Mouse (Mus musculus) heart, embryonic 13.5 days (tissue): ENCODE results near the gene Oscar. TPM values are rescaled to one million over a fixed set of nuclear protein-coding genes. Genes with fewer than 3 reads are reported as not detected.
A peak's percentile ranks its signal among the peaks of the same experiment; 100 is the strongest.

Experiments used
- ATAC-seq: fragments of 200-750 bp; cut with Nextera tagmentation; 2 replicates; pipeline ENCODE4 v1.8.0; 2017; ENCODE audit warnings: moderate TSS enrichment; ENCODE audit not compliant: insufficient number of reproducible peaks, low FRiP score, low TSS enrichment; ENCODE audit errors: extremely low read depth
- H3K27ac ChIP-seq: fragments of 300-500 bp; sonication (generic); replicated peaks from 2 replicates; pipeline ENCODE4 v1.5.1; 2015; ENCODE audit warnings: moderate library complexity, mild to moderate bottlenecking, inconsistent platforms
- H3K27me3 ChIP-seq: fragments of 300-500 bp; sonication (generic); replicated peaks from 2 replicates; pipeline ENCODE4 v1.6.1; 2015; ENCODE audit warnings: mild to moderate bottlenecking, inconsistent platforms
- H3K36me3 ChIP-seq: fragments of 300-500 bp; sonication (generic); 2 replicates; pipeline ENCODE4 v1.6.1; 2015; ENCODE audit warnings: mild to moderate bottlenecking, inconsistent platforms
- H3K4me1 ChIP-seq: fragments of 300-500 bp; sonication (generic); 2 replicates; pipeline ENCODE4 v1.6.1; 2015; ENCODE audit warnings: inconsistent platforms
- H3K4me2 ChIP-seq: fragments of 300-500 bp; sonication (generic); 2 replicates; pipeline ENCODE4 v1.6.1; 2015; ENCODE audit warnings: inconsistent platforms, mild to moderate bottlenecking, moderate library complexity
- H3K4me3 ChIP-seq: fragments of 300-500 bp; sonication (generic); 2 replicates; pipeline ENCODE4 v1.5.1; 2015; ENCODE audit warnings: moderate library complexity, mild to moderate bottlenecking, inconsistent platforms
- H3K9ac ChIP-seq: fragments of 300-500 bp; sonication (generic); 2 replicates; pipeline ENCODE4 v1.6.1; 2015; ENCODE audit warnings: inconsistent platforms, mild to moderate bottlenecking, moderate library complexity
- H3K9me3 ChIP-seq: fragments of 300-500 bp; sonication (generic); 2 replicates; pipeline ENCODE4 v1.6.1; 2016; ENCODE audit warnings: inconsistent platforms
- WGBS: fragments of 180-500 bp; shearing (Covaris S2); methylation state at CpG from one replicate; pipeline ENCODE4 v1.1.7; 2015; ENCODE audit warnings: mixed read lengths; 5-methylcytosine and 5-hydroxymethylcytosine counted together
- polyA plus RNA-seq: library from polyadenylated mRNA; unstranded; fragments of >200 nt; fragmentation: Nextera tagmentation; extraction: Ambion mirVana; gene quantifications from 2 replicates; pipeline ENCODE4 v1.2.1, GENCODE M21; 2015

Gene Oscar
- polyA plus RNA-seq, 1 experiment from 2014 or later, result not detected

DNA sequence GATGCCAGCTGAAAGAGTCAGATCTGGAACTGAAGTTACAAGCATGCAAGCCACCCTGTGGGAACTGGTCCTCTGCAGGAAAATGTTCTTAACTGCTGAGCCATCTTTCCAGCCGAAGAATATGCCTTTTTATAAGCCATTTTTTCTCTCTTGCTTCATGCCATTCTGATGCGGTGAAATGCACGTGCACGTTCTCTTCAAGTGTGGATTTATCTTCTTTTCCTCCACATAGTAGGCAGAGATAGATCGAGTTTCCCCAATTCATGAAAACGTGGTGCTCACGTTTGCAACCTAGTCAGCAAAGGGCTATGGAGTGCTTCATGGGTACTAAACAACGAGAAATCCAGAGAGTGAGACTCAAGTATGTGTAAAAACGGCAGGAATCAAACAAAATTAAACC is 27.9 kb upstream of the Oscar start:
- 22% methylated on average over 9 of the region's 9 CpGs for WGBS
- Histone ChIP-seq H3K4me3 (peak overlapping the region; percentile 99), H3K27me3 (no peaks in the 10 kb centered on the region), H3K36me3 (peaks cover 52% of the 10 kb centered on the region), H3K27ac (peak overlapping the region; percentile 61; the same call in 1 of the 2 replicates), H3K9me3 (no peaks in the 10 kb centered on the region), H3K4me1 (peaks cover 34% of the 10 kb centered on the region), H3K9ac (peak overlapping the region; percentile 59), H3K4me2 (peak overlapping the region; percentile 73)
- no peak for ATAC-seq

DNA sequence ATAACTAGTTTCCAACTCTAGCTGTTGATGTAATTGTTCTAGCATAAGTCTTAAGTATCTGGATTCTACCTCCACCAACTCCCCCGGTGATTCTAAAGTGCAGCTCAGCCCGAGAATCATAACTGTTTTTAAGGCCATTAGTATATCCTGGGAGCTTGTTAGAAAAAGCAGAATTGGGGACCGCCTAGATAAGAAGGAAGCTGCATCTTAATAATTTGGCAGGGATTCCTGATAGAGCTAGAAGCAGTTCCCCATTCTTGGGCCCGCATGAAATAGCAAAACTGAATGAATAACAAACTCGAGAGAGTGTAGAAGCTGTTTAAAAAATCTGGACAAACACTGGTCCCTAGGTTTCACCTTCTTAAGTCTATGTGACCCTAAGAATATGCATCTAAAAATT is 27.5 kb upstream of the Oscar start:
- peaks cover 54% of the 10 kb centered on the region for H3K36me3 ChIP-seq
- no peak overlapping the region for H3K27ac ChIP-seq
- H3K4me2 ChIP-seq, result peak overlapping the region; percentile 73
- peak overlapping the region; percentile 99; the same call in 1 of the 2 replicates for H3K4me3 ChIP-seq
- no peak for ATAC-seq
- H3K9ac ChIP-seq, result no peak overlapping the region
- H3K27me3 ChIP-seq, result no peaks in the 10 kb centered on the region
- H3K4me1 ChIP-seq, result peaks cover 29% of the 10 kb centered on the region
- H3K9me3 ChIP-seq, result no peaks in the 10 kb centered on the region
- 62% methylated on average over 5 of the region's 5 CpGs for WGBS

DNA sequence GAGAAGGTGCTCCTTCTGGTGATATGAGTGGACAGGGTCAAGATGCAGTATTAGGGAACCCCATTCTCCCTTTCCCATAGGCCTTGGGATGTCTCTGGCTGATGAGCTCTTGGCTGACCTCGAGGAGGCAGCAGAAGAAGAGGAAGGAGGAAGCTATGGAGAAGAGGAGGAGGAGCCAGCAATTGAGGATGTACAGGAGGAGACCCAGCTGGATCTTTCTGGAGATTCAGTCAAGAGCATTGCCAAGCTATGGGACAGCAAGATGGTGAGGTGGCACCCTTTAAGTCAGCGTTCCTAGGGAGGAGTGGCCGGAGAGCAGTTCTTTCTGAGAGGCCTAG is 14.5 kb upstream of the Oscar start:
- H3K27me3 ChIP-seq, result no peaks in the 10 kb centered on the region
- peaks cover 65% of the 10 kb centered on the region for H3K36me3 ChIP-seq
- peaks cover 25% of the 10 kb centered on the region for H3K4me1 ChIP-seq
- H3K27ac ChIP-seq, result no peak overlapping the region
- H3K9me3 ChIP-seq, result no peaks in the 10 kb centered on the region
- peak overlapping the region; percentile 100 for H3K4me2 ChIP-seq
- 53% methylated on average over 3 of the region's 3 CpGs for WGBS
- peak overlapping the region; percentile 80 for H3K4me3 ChIP-seq
- no peak for ATAC-seq
- peak overlapping the region; percentile 92 for H3K9ac ChIP-seq

DNA sequence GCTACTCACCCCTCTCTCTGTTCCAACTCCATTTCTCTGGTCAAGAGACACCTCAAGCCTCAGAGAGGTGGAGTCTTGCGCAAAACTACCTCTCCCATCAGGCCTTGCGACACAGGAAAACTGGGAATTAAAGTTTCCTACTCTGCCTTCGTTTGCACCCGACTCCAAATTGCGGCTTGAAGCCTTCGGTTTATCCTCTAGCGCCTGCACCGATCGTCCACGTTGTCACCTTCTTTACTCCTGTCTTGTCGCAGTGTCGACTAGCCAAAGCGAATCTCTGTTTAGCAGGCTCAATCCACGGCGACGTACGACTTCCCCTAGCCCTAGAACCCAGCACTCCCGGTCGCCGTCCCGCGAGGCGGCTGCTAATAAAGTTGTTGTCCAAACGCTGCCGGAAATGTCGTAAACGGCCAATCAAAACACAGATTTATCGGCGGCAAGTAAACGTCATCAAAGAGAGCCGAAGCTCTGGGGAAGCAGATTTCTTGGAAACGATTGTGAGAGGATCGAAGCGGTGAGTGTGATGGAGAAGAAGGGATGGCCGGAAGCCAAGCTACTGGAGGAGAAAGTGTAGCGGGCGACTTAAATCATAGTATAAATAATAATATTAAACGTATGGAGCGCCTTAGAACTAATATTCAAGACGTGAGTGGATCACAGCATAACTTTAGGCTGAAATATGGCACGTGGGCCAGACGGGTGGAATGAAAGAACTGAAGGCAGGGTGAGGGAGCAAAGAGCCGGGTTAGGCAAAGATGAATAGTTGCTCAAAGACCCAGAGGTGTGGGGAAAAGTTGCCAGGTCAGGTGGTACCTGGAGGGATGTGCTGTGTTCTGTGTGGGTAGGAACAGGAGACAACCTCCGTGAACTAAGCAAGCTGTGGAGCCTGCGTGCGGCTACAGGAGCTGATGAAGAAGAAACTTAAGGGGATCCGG is 13.9 kb upstream of the Oscar start, which contains the start of the genes Tfpt and Prpf31:
TSS of gene Tfpt (minus strand) at position 387 of the 935 bp plus-strand sequence.
TSS of gene Prpf31 (plus strand) at position 443 of the 935 bp plus-strand sequence.
- Histone ChIP-seq H3K9ac (peak within 1 kb of the TSS; percentile 92), H3K4me1 (peaks cover 25% of the 10 kb centered on the region), H3K4me2 (peak within 1 kb of the TSS; percentile 100), H3K4me3 (peak within 1 kb of the TSS; percentile 80), H3K27me3 (no peaks in the 10 kb centered on the region), H3K36me3 (peaks cover 65% of the 10 kb centered on the region), H3K9me3 (no peaks in the 10 kb centered on the region), H3K27ac (peak within 1 kb of the TSS; percentile 86)
- WGBS, result under 1% methylated on average over 47 of the region's 47 CpGs
- peak; percentile 65 for ATAC-seq

DNA sequence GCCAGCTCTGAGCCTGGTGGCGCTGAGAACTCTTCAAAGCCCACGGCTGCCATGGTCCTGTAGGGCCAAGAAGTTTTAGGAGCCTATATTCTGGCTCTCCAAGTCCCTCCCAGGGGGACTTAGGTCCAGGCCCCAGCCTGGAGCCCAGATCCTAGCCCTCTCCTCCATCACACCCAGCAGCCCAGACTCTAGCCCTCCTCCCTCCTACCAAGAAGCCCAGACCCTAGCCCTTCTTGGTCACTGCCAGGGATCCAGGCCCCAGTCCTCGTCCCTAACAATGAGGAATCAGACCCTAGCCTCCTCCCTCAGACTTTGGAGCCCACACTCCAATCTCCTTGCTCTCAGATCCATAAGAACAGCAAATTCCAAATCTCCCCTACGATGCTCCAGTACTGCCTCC is 13.1 kb upstream of the Oscar start:
- Histone ChIP-seq H3K9ac (peak overlapping the region; percentile 92), H3K4me2 (peak overlapping the region; percentile 100), H3K4me1 (peaks cover 25% of the 10 kb centered on the region), H3K36me3 (peaks cover 65% of the 10 kb centered on the region), H3K4me3 (peak overlapping the region; percentile 80), H3K27me3 (no peaks in the 10 kb centered on the region), H3K27ac (peak overlapping the region; percentile 86; the same call in 1 of the 2 replicates), H3K9me3 (no peaks in the 10 kb centered on the region)
- 29% methylated on average over 4 of the region's 4 CpGs for WGBS
- no peak for ATAC-seq

DNA sequence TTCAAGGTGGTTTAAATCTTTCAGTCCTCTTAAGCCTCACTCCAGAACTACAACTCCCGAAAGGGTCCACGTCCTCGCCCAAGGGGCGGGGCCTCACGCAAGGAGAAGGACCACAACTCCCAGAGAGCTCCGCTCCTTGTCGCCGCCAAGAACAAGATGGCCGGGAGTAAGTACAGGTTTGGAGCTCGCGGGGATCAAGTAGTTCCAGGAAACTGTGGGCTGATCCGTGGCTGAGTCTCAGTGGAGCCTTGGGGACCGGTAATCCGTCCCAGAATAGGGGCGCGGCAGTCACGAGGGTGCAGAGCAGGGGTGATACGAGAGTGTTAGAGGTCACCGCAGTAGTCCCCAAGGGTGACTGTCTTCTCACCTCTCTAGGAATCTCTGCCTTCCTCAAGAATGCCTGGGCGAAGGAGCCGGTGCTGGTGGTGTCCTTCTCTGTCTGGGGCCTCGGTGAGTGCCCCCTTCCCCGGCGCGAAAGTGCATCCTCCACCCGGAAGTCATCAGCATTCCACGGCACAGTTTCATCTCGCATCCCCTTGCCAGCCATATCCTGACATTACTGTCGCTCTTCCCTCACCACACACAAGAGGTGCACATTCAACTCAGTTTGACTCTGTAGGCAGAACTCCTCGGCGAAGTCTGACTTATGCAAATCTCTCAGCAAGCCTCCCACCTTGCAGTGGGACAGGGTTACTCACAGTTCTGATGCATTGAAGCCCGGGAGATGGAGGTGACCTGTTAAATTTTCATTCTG is 1.5 kb upstream of the Oscar start, which contains the start of gene Ndufa3:
TSS of gene Ndufa3 (plus strand) at position 132 of the 754 bp plus-strand sequence.
- Histone ChIP-seq H3K4me2 (peak within 1 kb of the TSS; percentile 72), H3K27ac (peak within 1 kb of the TSS; percentile 79), H3K9me3 (no peaks in the 10 kb centered on the region), H3K4me1 (peaks cover 12% of the 10 kb centered on the region), H3K27me3 (no peaks in the 10 kb centered on the region), H3K4me3 (peak within 1 kb of the TSS; percentile 78), H3K36me3 (peaks cover 37% of the 10 kb centered on the region), H3K9ac (peak within 1 kb of the TSS; percentile 86)
- peak; percentile 82 for ATAC-seq
- 2% methylated on average over 32 of the region's 32 CpGs for WGBS

DNA sequence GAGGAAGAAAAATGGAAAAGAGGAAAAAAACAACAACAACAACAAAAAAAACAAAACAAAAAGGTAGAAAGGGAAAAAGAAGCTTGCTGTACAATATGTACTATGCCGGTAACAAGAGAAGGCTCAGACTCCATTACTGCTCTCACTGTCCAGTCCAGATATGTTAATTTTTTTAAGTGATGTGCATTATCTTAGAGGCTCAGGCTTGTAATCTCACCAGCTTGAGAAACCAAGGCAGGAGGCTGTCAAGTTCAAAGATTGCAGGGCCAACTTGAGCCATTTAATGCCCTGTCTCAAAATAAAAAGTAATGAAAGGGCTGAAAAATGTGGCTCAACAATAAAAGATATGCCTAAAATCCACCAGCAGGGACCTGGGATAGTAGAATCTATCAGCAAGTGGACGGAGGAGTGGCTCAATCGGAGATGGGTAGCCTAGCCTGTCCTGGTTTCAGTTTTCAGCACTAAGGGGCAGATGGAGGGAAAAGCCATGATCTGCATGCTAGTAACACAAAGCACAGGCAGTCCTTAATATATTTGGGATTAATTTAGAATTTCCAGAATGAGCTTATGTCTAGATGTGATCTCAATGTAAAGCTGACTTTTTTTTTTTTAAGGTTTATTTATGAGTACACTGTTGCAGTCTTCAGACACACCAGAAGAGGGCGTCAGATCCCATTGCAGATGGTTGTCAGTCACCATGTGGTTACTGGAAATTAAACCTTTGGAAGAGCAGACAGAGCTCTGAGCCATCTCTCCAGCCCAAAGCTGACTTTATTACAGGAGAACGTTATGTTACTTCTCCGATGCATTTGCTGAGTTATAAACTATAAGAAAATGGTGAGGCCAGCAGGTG is 658 bp upstream of the Oscar start:
- WGBS, result 35% methylated on average over 6 of the region's 6 CpGs
- Histone ChIP-seq H3K9ac (no peak overlapping the region; the same call in 1 of the 2 replicates), H3K36me3 (peaks cover 29% of the 10 kb centered on the region), H3K9me3 (no peaks in the 10 kb centered on the region), H3K27ac (no peak overlapping the region), H3K4me3 (peak overlapping the region; percentile 78), H3K4me1 (peaks cover 12% of the 10 kb centered on the region), H3K27me3 (no peaks in the 10 kb centered on the region), H3K4me2 (peak overlapping the region; percentile 72)
- ATAC-seq, result no peak

DNA sequence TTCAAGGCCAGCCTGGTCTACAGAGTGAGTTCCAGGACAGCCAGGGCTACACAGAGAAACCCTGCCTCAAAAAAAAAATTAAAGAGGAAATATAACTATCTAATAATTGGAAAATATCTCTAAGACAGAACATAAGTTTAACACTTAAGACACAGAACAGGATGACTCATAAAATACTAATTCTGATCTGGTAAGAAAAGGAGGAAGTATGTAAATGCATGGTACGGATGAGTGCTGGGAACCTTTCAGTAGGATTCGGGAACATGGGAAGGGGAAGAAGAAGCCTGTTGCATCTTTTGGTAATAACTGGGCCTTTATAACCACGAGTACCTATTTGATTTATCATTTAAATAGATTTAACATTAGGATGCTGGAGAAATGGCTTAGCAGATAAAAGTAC is 1.9 kb downstream of the Oscar start:
- peaks cover 12% of the 10 kb centered on the region for H3K4me1 ChIP-seq
- H3K27ac ChIP-seq, result no peak overlapping the region
- no peak overlapping the region for H3K9ac ChIP-seq
- H3K4me2 ChIP-seq, result no peak overlapping the region
- peaks cover 4% of the 10 kb centered on the region for H3K36me3 ChIP-seq
- H3K4me3 ChIP-seq, result no peak overlapping the region
- no peaks in the 10 kb centered on the region for H3K9me3 ChIP-seq
- no peaks in the 10 kb centered on the region for H3K27me3 ChIP-seq
- ATAC-seq, result no peak
- WGBS, result 66% methylated on average over 3 of the region's 3 CpGs

DNA sequence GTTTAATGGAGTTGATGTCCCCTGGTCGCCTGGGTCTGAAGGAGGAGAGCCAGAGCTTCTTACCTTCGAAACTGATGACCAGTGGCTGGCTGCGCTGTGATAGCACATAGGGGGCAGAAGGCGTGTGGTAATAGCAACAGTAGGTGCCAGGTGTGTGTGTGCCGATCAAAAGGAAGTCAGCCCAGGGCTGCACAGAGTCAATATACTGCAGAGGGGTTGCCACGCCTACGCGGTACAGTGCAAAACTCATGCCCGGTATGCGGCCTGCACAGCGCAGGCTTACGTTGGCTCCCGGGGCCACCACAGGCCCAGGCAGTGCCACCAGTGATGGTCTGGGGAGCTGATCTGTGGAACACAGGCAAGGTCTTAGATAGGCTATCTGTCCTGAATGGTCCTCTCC is 5.0 kb downstream of the Oscar start:
- no peaks in the 10 kb centered on the region for H3K4me1 ChIP-seq
- no peaks in the 10 kb centered on the region for H3K36me3 ChIP-seq
- ATAC-seq, result no peak
- no peak overlapping the region for H3K4me3 ChIP-seq
- no peaks in the 10 kb centered on the region for H3K27me3 ChIP-seq
- no peak overlapping the region for H3K27ac ChIP-seq
- H3K9ac ChIP-seq, result no peak overlapping the region
- no peaks in the 10 kb centered on the region for H3K9me3 ChIP-seq
- WGBS, result 86% methylated on average over 13 of the region's 13 CpGs
- H3K4me2 ChIP-seq, result no peak overlapping the region

DNA sequence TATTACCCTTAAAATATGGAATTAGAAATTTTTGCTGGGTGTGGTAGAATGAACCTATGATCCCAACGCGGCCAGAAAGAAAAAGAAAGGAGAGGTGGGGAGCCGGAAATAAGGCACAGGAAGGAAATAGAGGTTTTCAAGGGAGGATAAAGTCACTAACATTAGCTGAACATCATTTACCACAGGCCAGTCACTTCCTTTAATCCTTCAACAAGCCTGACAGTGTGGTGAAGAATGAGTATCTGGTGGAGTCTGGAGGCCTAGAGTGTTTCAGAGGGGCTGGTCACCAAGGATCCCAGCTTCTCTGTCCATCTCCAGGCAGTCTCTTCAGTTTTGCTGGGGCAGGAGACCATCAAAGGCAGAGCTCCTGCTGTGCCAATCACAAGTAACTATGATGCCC is 5.5 kb downstream of the Oscar start:
- no peak for ATAC-seq

More for the DNA sequence above, 5.5 kb downstream of the Oscar start:
- no peaks in the 10 kb centered on the region for H3K36me3 ChIP-seq
- no peak overlapping the region for H3K9ac ChIP-seq
- H3K4me3 ChIP-seq, result no peak overlapping the region
- H3K4me1 ChIP-seq, result no peaks in the 10 kb centered on the region
- H3K9me3 ChIP-seq, result no peaks in the 10 kb centered on the region
- H3K4me2 ChIP-seq, result no peak overlapping the region
- WGBS, result 73% methylated on average over 3 of the region's 3 CpGs
- H3K27me3 ChIP-seq, result no peaks in the 10 kb centered on the region
- H3K27ac ChIP-seq, result no peak overlapping the region
